Mouse (Mus musculus) hindbrain, embryonic 12.5 days (tissue): ENCODE results near the gene Tcirg1. TPM values are rescaled to one million over a fixed set of nuclear protein-coding genes. Genes with fewer than 3 reads are reported as not detected.

Experiments
- ATAC-seq: fragments of 200-750 bp; cut with Nextera tagmentation; 2 replicates; pipeline ENCODE4 v1.8.0; 2017; ENCODE audit warnings: moderate TSS enrichment; ENCODE audit not compliant: low FRiP score
- H3K27ac ChIP-seq: fragments of 300-500 bp; sonication (generic); 2 replicates; pipeline ENCODE4 v1.5.1; 2016; ENCODE audit warnings: mild to moderate bottlenecking
- H3K27me3 ChIP-seq: fragments of 300-500 bp; sonication (generic); 2 replicates; pipeline ENCODE4 v1.6.1; 2016; ENCODE audit warnings: mild to moderate bottlenecking
- H3K36me3 ChIP-seq: fragments of 300-500 bp; sonication (generic); 2 replicates; pipeline ENCODE4 v1.6.1; 2016; ENCODE audit warnings: mild to moderate bottlenecking
- H3K4me1 ChIP-seq: fragments of 300-500 bp; sonication (generic); 2 replicates; pipeline ENCODE4 v1.6.1; 2016
- H3K4me2 ChIP-seq: fragments of 300-500 bp; sonication (generic); replicated peaks from 2 replicates; pipeline ENCODE4 v1.6.1; 2016; ENCODE audit warnings: mild to moderate bottlenecking
- H3K4me3 ChIP-seq: fragments of 300-500 bp; sonication (generic); 2 replicates; pipeline ENCODE4 v1.5.1; 2016; ENCODE audit warnings: mild to moderate bottlenecking
- H3K9ac ChIP-seq: fragments of 300-500 bp; sonication (generic); 2 replicates; pipeline ENCODE4 v1.6.1; 2016; ENCODE audit warnings: mild to moderate bottlenecking, moderate library complexity
- H3K9me3 ChIP-seq: fragments of 300-500 bp; sonication (generic); replicated peaks from 2 replicates; pipeline ENCODE4 v1.6.1; 2016; ENCODE audit warnings: mild to moderate bottlenecking
- WGBS: fragments of 180-500 bp; shearing (Covaris S2); methylation state at CpG from one replicate; pipeline ENCODE4 v1.1.7; 2016; 5-methylcytosine and 5-hydroxymethylcytosine counted together
- polyA plus RNA-seq: library from polyadenylated mRNA; unstranded; fragments of >200 nt; fragmentation: Nextera tagmentation; extraction: Ambion mirVana; gene quantifications from 2 replicates; pipeline ENCODE4 v1.2.1, GENCODE M21; 2016

The Tcirg1 gene
- 24.9 and 29.9 TPM in 2 replicates for polyA plus RNA-seq

- Histone ChIP-seq H3K9me3 (no peaks in the 10 kb centered on the region), H3K4me2 (peak within 1 kb of the TSS; percentile 65), H3K4me3 (peak within 1 kb of the TSS; percentile 42), H3K4me1 (peaks cover 33% of the 10 kb centered on the region), H3K27ac (peak within 1 kb of the TSS; percentile 70; the same call in 1 of the 2 replicates), H3K27me3 (no peaks in the 10 kb centered on the region; the same call in 1 of the 2 replicates), H3K9ac (peak within 1 kb of the TSS; percentile 62), H3K36me3 (peaks cover 40% of the 10 kb centered on the region)
- peak; percentile 41 for ATAC-seq
- WGBS, result 6% methylated on average over 36 of the region's 36 CpGs
Measured at GRCm38 (mm10) chr19:3906795-3907786, at the start of gene Tcirg1. Tcirg1 (minus strand) TSS chr19:3907133.

- Histone ChIP-seq H3K4me2 (no peak overlapping the region), H3K36me3 (no peaks in the 10 kb centered on the region), H3K4me3 (no peak overlapping the region), H3K9ac (no peak overlapping the region), H3K4me1 (no peaks in the 10 kb centered on the region), H3K27me3 (0 out of 2 replicates have a peak, but pooled peaks cover 4% of the 10 kb centered on the region), H3K27ac (no peak overlapping the region), H3K9me3 (no peaks in the 10 kb centered on the region)
- ATAC-seq, result no peak
- WGBS, result 58% methylated on average over 4 of the region's 4 CpGs
Measured at GRCm38 (mm10) chr19:3955804-3956203, 48.9 kb upstream of the Tcirg1 start.

GRCm38 (mm10) chr19:3955033-3955432 lies 48.1 kb upstream of the Tcirg1 start:
- no peak overlapping the region for H3K9ac ChIP-seq
- no peak overlapping the region for H3K4me3 ChIP-seq
- H3K27me3 ChIP-seq, result 0 out of 2 replicates have a peak, but pooled peaks cover 4% of the 10 kb centered on the region
- no peak overlapping the region for H3K4me2 ChIP-seq
- WGBS, result 83% methylated on average over 3 of the region's 3 CpGs
- no peaks in the 10 kb centered on the region for H3K4me1 ChIP-seq
- ATAC-seq, result no peak
- H3K36me3 ChIP-seq, result no peaks in the 10 kb centered on the region
- H3K9me3 ChIP-seq, result no peaks in the 10 kb centered on the region
- H3K27ac ChIP-seq, result no peak overlapping the region

- WGBS, result 50% methylated on average over 1 of the region's 1 CpGs
- Histone ChIP-seq H3K36me3 (no peaks in the 10 kb centered on the region), H3K9ac (no peak overlapping the region), H3K4me3 (no peak overlapping the region), H3K27me3 (0 out of 2 replicates have a peak, but pooled peaks cover 4% of the 10 kb centered on the region), H3K9me3 (no peaks in the 10 kb centered on the region), H3K4me1 (no peaks in the 10 kb centered on the region), H3K27ac (no peak overlapping the region), H3K4me2 (no peak overlapping the region)
- no peak for ATAC-seq
Measured at GRCm38 (mm10) chr19:3952099-3952498, 45.2 kb upstream of the Tcirg1 start.

- Histone ChIP-seq H3K4me1 (no peaks in the 10 kb centered on the region), H3K27me3 (0 out of 2 replicates have a peak, but pooled peaks cover 4% of the 10 kb centered on the region), H3K27ac (no peak overlapping the region), H3K9ac (no peak overlapping the region), H3K36me3 (no peaks in the 10 kb centered on the region), H3K4me3 (no peak overlapping the region), H3K4me2 (no peak overlapping the region), H3K9me3 (no peaks in the 10 kb centered on the region)
- no peak for ATAC-seq
Measured at GRCm38 (mm10) chr19:3951461-3951860, 44.5 kb upstream of the Tcirg1 start.

- Histone ChIP-seq H3K9me3 (no peaks in the 10 kb centered on the region), H3K9ac (no peak overlapping the region), H3K27me3 (no peaks in the 10 kb centered on the region), H3K4me2 (no peak overlapping the region), H3K27ac (no peak overlapping the region), H3K4me3 (no peak overlapping the region), H3K4me1 (no peaks in the 10 kb centered on the region), H3K36me3 (no peaks in the 10 kb centered on the region)
- ATAC-seq, result no peak
- WGBS, result 76% methylated on average over 3 of the region's 3 CpGs
Measured at GRCm38 (mm10) chr19:3950331-3950730, 43.4 kb upstream of the Tcirg1 start.

GRCm38 (mm10) chr19:3948546-3948945 lies 41.6 kb upstream of the Tcirg1 start:
- H3K9me3 ChIP-seq, result no peaks in the 10 kb centered on the region
- H3K4me2 ChIP-seq, result no peak overlapping the region
- H3K4me1 ChIP-seq, result no peaks in the 10 kb centered on the region
- peaks cover 8% of the 10 kb centered on the region; the same call in 1 of the 2 replicates for H3K27me3 ChIP-seq
- no peak for ATAC-seq
- no peak overlapping the region for H3K4me3 ChIP-seq
- no peak overlapping the region for H3K27ac ChIP-seq
- no peaks in the 10 kb centered on the region for H3K36me3 ChIP-seq
- H3K9ac ChIP-seq, result no peak overlapping the region
- 63% methylated on average over 14 of the region's 14 CpGs for WGBS

- Histone ChIP-seq H3K27me3 (peaks cover 10% of the 10 kb centered on the region), H3K4me1 (0 out of 2 replicates have a peak, but pooled peaks cover 2% of the 10 kb centered on the region), H3K4me3 (no peak overlapping the region), H3K4me2 (no peak overlapping the region), H3K27ac (no peak overlapping the region), H3K9me3 (no peaks in the 10 kb centered on the region), H3K9ac (no peak overlapping the region), H3K36me3 (no peaks in the 10 kb centered on the region)
- 71% methylated on average over 3 of the region's 3 CpGs for WGBS
- no peak for ATAC-seq
Measured at GRCm38 (mm10) chr19:3947813-3948212, 40.9 kb upstream of the Tcirg1 start.

- Histone ChIP-seq H3K4me1 (0 out of 2 replicates have a peak, but pooled peaks cover 2% of the 10 kb centered on the region), H3K27me3 (peaks cover 12% of the 10 kb centered on the region), H3K9ac (no peak overlapping the region), H3K27ac (no peak overlapping the region), H3K9me3 (no peaks in the 10 kb centered on the region), H3K4me3 (no peak overlapping the region), H3K36me3 (no peaks in the 10 kb centered on the region), H3K4me2 (no peak overlapping the region)
- 20% methylated on average over 2 of the region's 2 CpGs for WGBS
- no peak for ATAC-seq
Measured at GRCm38 (mm10) chr19:3946715-3947114, 39.8 kb upstream of the Tcirg1 start.

GRCm38 (mm10) chr19:3945872-3946564 lies 39.1 kb upstream of the Tcirg1 start:
- no peak for ATAC-seq
- no peak overlapping the region for H3K4me2 ChIP-seq
- no peaks in the 10 kb centered on the region for H3K36me3 ChIP-seq
- 36% methylated on average over 10 of the region's 10 CpGs for WGBS
- 0 out of 2 replicates have a peak, but pooled peaks cover 2% of the 10 kb centered on the region for H3K4me1 ChIP-seq
- H3K27ac ChIP-seq, result no peak overlapping the region
- no peaks in the 10 kb centered on the region for H3K9me3 ChIP-seq
- no peak overlapping the region for H3K9ac ChIP-seq
- H3K27me3 ChIP-seq, result peaks cover 12% of the 10 kb centered on the region
- H3K4me3 ChIP-seq, result no peak overlapping the region

- peaks cover 12% of the 10 kb centered on the region for H3K27me3 ChIP-seq
- H3K4me3 ChIP-seq, result no peak overlapping the region
- H3K9ac ChIP-seq, result no peak overlapping the region
- H3K4me1 ChIP-seq, result 0 out of 2 replicates have a peak, but pooled peaks cover 2% of the 10 kb centered on the region
- ATAC-seq, result no peak
- no peaks in the 10 kb centered on the region for H3K36me3 ChIP-seq
- peak overlapping the region; percentile 16; the same call in 1 of the 2 replicates for H3K4me2 ChIP-seq
- WGBS, result 19% methylated on average over 27 of the region's 27 CpGs
- H3K9me3 ChIP-seq, result no peaks in the 10 kb centered on the region
- no peak overlapping the region for H3K27ac ChIP-seq
Measured at GRCm38 (mm10) chr19:3942986-3943735, 36.2 kb upstream of the Tcirg1 start.
